Mouse (Mus musculus): ENCODE measurements around the gene Sost.

DNA sequence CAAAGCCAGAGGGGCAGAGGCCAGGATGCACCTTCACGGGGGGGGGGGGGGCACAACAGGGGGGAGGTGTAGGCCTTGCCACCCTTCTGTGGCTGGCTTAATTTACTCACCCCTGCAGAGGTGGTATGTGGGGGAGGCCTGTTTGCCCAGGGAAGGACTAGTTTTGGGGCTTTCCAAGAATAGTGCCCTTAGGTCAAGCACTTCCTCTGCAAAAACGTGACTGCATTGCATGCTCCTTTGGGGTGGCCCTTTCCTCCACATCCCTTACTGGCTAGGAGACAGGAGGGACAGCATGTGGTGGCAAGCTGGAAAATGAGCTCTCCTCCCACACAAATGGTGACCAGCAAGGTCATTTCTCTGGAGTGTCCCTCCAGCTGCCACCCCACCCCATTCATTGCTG lies 1.3 kb downstream of the Sost start:
- TF ChIP-seq CTCF (IDR thresholded peaks at IDR 0.05; ENCODE audit: extremely low read depth, insufficient read depth, low read length): no peak
- TF ChIP-seq POLR2A (IDR thresholded peaks at IDR 0.05; ENCODE audit: extremely low read depth, insufficient read depth, low read length): no peak

All from cortical plate, adult 2 months (tissue).